In genomic region chr1:131982907-131983306, GRCm38 (mm10) we compare ENCODE assay signal across 9 mouse cellular contexts. TPM values are rescaled to one million over a fixed set of nuclear protein-coding genes. Genes with fewer than 3 reads are reported as not detected.
DNase-seq lines count a peak whose midpoint lies in the region; ATAC-seq and TF ChIP-seq lines count a peak whose summit lies in the region.
"Had no signal": no experiment of that assay in that cellular context is flagged by ENCODE, and none has a peak within 500 bp of the region (broad histone marks: within the 10 kb centered on the region; RNA-seq: fewer than 3 reads in every experiment).

No protein-coding gene starts in this region.

- no peak for TF ChIP-seq POLR2A in embryonic fibroblast, embryonic 13.5 days (IDR thresholded peaks at IDR 0.05; ENCODE audit: low read depth, low read length)

- H3K9ac ChIP-seq in heart, postnatal 0 days (replicated peaks; ENCODE audit: low read depth, low read length), result no peak overlapping the region
- no peak overlapping the region for H3K9ac ChIP-seq in liver, embryonic 16.5 days (ENCODE audit: low read depth, low read length)
- no peak overlapping the region for H3K9ac ChIP-seq in neural tube, embryonic 12.5 days
- H3K9ac ChIP-seq: embryonic facial prominence, embryonic 12.5 days had no signal

- no peaks in the 10 kb centered on the region for H3K27me3 ChIP-seq in heart, postnatal 0 days (ENCODE audit: control insufficient read depth, insufficient read depth, low read length)
- H3K27me3 ChIP-seq in liver, embryonic 16.5 days (ENCODE audit: control insufficient read depth, insufficient read depth, low read depth, low read length), result no peaks in the 10 kb centered on the region
- H3K27me3 ChIP-seq in neural tube, embryonic 12.5 days (replicated peaks), result no peaks in the 10 kb centered on the region
- H3K27me3 ChIP-seq: embryonic facial prominence, embryonic 12.5 days had no signal

- H3K4me2 ChIP-seq in heart, postnatal 0 days (ENCODE audit: low read depth, low read length), result no peak overlapping the region
- no peak overlapping the region for H3K4me2 ChIP-seq in liver, embryonic 16.5 days (ENCODE audit: low read depth, low read length)
- H3K4me2 ChIP-seq in neural tube, embryonic 12.5 days (replicated peaks), result no peak overlapping the region
- H3K4me2 ChIP-seq: embryonic facial prominence, embryonic 12.5 days had no signal

- TF ChIP-seq CTCF in embryonic fibroblast, embryonic 13.5 days (IDR thresholded peaks at IDR 0.05; ENCODE audit: borderline replicate concordance, insufficient read depth, low read length), result peak; percentile 84
- TF ChIP-seq CTCF in heart, postnatal 0 days (IDR thresholded peaks at IDR 0.05; ENCODE audit: low read depth), result peak; percentile 96

- peak; percentile 76 for DNase-seq in CD4-positive helper T cell, adult 2 months (ENCODE audit: low read depth, low spot score)
- peak; percentile 83 for DNase-seq in adrenal gland, postnatal 25 days
- DNase-seq in heart, postnatal 0 days (ENCODE audit: low spot score), result peak; percentile 66
- DNase-seq in kidney, postnatal 25 days, result peak; percentile 78 to 81
- DNase-seq in telencephalon, adult 2 months (ENCODE audit: low read depth, low spot score), result peak; percentile 17

- H3K36me3 ChIP-seq in heart, postnatal 0 days (replicated peaks; ENCODE audit: control insufficient read depth, insufficient read depth, low read length), result no peaks in the 10 kb centered on the region
- no peaks in the 10 kb centered on the region for H3K36me3 ChIP-seq in liver, embryonic 16.5 days (ENCODE audit: control insufficient read depth, insufficient read depth)
- peaks cover 5% of the 10 kb centered on the region; the same call in 1 of the 2 replicates for H3K36me3 ChIP-seq in neural tube, embryonic 12.5 days
- H3K36me3 ChIP-seq: embryonic facial prominence, embryonic 12.5 days had no signal

- no peak overlapping the region for H3K4me3 ChIP-seq in embryonic fibroblast, embryonic 13.5 days (ENCODE audit: insufficient read depth, low read length)
- no peak overlapping the region for H3K4me3 ChIP-seq in heart, postnatal 0 days (ENCODE audit: low read depth, low read length)
- H3K4me3 ChIP-seq in liver, embryonic 16.5 days (ENCODE audit: low read depth, low read length), result no peak overlapping the region
- no peak overlapping the region for H3K4me3 ChIP-seq in neural tube, embryonic 12.5 days
- H3K4me3 ChIP-seq: embryonic facial prominence, embryonic 12.5 days had no signal

- 10% methylated on average over 5 of the region's 5 CpGs for WGBS in heart, postnatal 0 days
- 11% methylated on average over 5 of the region's 5 CpGs for WGBS in liver, embryonic 16.5 days (ENCODE audit: insufficient replicate concordance)
- WGBS in neural tube, embryonic 12.5 days, result 21% methylated on average over 5 of the region's 5 CpGs

- H3K9me3 ChIP-seq in heart, postnatal 0 days (replicated peaks; ENCODE audit: control insufficient read depth, low read length), result no peaks in the 10 kb centered on the region
- H3K9me3 ChIP-seq in liver, embryonic 16.5 days (replicated peaks; ENCODE audit: control insufficient read depth, low read length), result no peaks in the 10 kb centered on the region
- no peaks in the 10 kb centered on the region for H3K9me3 ChIP-seq in neural tube, embryonic 12.5 days
- H3K9me3 ChIP-seq: embryonic facial prominence, embryonic 12.5 days had no signal

- no peaks in the 10 kb centered on the region for H3K4me1 ChIP-seq in embryonic fibroblast, embryonic 13.5 days (ENCODE audit: control insufficient read depth, insufficient read depth, low read length)
- H3K4me1 ChIP-seq in heart, postnatal 0 days (ENCODE audit: control insufficient read depth, insufficient read depth), result no peaks in the 10 kb centered on the region
- H3K4me1 ChIP-seq in liver, embryonic 16.5 days (ENCODE audit: control insufficient read depth, low read depth, low read length), result no peaks in the 10 kb centered on the region
- no peaks in the 10 kb centered on the region for H3K4me1 ChIP-seq in neural tube, embryonic 12.5 days
- H3K4me1 ChIP-seq: embryonic facial prominence, embryonic 12.5 days had no signal

- no peak overlapping the region for H3K27ac ChIP-seq in embryonic fibroblast, embryonic 13.5 days (ENCODE audit: insufficient read depth, low read length)
- H3K27ac ChIP-seq in heart, postnatal 0 days (ENCODE audit: low read depth), result no peak overlapping the region
- no peak overlapping the region for H3K27ac ChIP-seq in liver, embryonic 16.5 days (ENCODE audit: low read length)
- H3K27ac ChIP-seq in neural tube, embryonic 12.5 days, result no peak overlapping the region
- H3K27ac ChIP-seq: embryonic facial prominence, embryonic 12.5 days had no signal

- TF ChIP-seq EP300 in heart, postnatal 0 days (IDR thresholded peaks at IDR 0.05; ENCODE audit: low read depth), result no peak

- peak; percentile 40; the same call in 1 of the 2 replicates for ATAC-seq in heart, postnatal 0 days (ENCODE audit: insufficient read depth, low read depth)
- peak; percentile 42; the same call in 1 of the 2 replicates for ATAC-seq in liver, embryonic 16.5 days (ENCODE audit: low read depth)
- ATAC-seq in neural tube, embryonic 12.5 days (ENCODE audit: low FRiP score, low read depth), result peak; percentile 17; the same call in 1 of the 2 replicates

RNA-seq across cellular contexts. Expression of gene Slc45a3, which starts 20.1 kb away (rescaled TPM):
- 12.6 and 15.5 TPM in 2 replicates for total RNA-seq in adrenal gland, postnatal 25 days (2021)
- polyA plus RNA-seq in embryonic fibroblast, embryonic 13.5 days (2011; ENCODE audit: insufficient read length, low read depth, missing spikeins), result 0.30 TPM in 1 of 2 replicates, not detected in the other
- 9.5 and 23.6 TPM in 2 replicates for total RNA-seq in heart, postnatal 0 days (2014; rRNA removed; ENCODE audit: low replicate concordance)
- 2.6 and 2.8 TPM in 2 replicates for polyA plus RNA-seq in heart, postnatal 0 days (2015; fragmentation: Nextera tagmentation; extraction: Ambion mirVana)
- polyA plus RNA-seq in liver, embryonic 16.5 days (2015; fragmentation: Nextera tagmentation; extraction: Ambion mirVana), result 3.0 and 3.2 TPM in 2 replicates
- polyA plus RNA-seq in neural tube, embryonic 12.5 days (2016; fragmentation: Nextera tagmentation; extraction: Ambion mirVana), result 8.2 and 11.1 TPM in 2 replicates

RNA-seq across cellular contexts. Expression of gene Elk4, which starts 24.5 kb away (rescaled TPM):
- 100 and 117 TPM in 2 replicates for total RNA-seq in adrenal gland, postnatal 25 days (2021)
- polyA plus RNA-seq in embryonic fibroblast, embryonic 13.5 days (2011; ENCODE audit: insufficient read length, low read depth, missing spikeins), result 90.0 and 109 TPM in 2 replicates
- 32.9 and 35.3 TPM in 2 replicates for total RNA-seq in heart, postnatal 0 days (2014; rRNA removed; ENCODE audit: low replicate concordance)
- polyA plus RNA-seq in heart, postnatal 0 days (2015; fragmentation: Nextera tagmentation; extraction: Ambion mirVana), result 10.5 and 13.3 TPM in 2 replicates
- 8.6 and 10.0 TPM in 2 replicates for polyA plus RNA-seq in liver, embryonic 16.5 days (2015; fragmentation: Nextera tagmentation; extraction: Ambion mirVana)
- polyA plus RNA-seq in neural tube, embryonic 12.5 days (2016; fragmentation: Nextera tagmentation; extraction: Ambion mirVana), result 16.1 and 16.2 TPM in 2 replicates

Comparison
In these comparisons a context has a peak if more than half of its experiments do, and no peak if none do; other contexts are left out.
1. DNase-seq: peak in every context shown above with its lines; median percentile 83 in adrenal gland, postnatal 25 days; 80 in kidney, postnatal 25 days; 76 in CD4-positive helper T cell, adult 2 months; 66 in heart, postnatal 0 days; 17 in telencephalon, adult 2 months.